Mouse (Mus musculus): ENCODE data around the gene Kcnma1. TPM values are rescaled to one million over a fixed set of nuclear protein-coding genes. Genes with fewer than 3 reads are reported as not detected.

Gene Kcnma1
- polyA plus RNA-seq, 1 experiment from 2014 or later, result 22.1 TPM

GRCm38 (mm10) chr14:23810081-23810480, 204.2 kb downstream of the Kcnma1 start:
- no peak for ATAC-seq (ENCODE audit: low FRiP score)
- Histone ChIP-seq H3K4me3 (replicated peaks) (no peak overlapping the region), H3K36me3 (no peaks in the 10 kb centered on the region), H3K9ac (replicated peaks) (no peak overlapping the region), H3K4me1 (peaks cover 21% of the 10 kb centered on the region), H3K4me2 (no peak overlapping the region), H3K27me3 (replicated peaks) (no peaks in the 10 kb centered on the region), H3K9me3 (replicated peaks) (no peaks in the 10 kb centered on the region), H3K27ac (replicated peaks) (no peak overlapping the region)
- 67% methylated on average over 1 of the region's 1 CpGs for WGBS

DNA sequence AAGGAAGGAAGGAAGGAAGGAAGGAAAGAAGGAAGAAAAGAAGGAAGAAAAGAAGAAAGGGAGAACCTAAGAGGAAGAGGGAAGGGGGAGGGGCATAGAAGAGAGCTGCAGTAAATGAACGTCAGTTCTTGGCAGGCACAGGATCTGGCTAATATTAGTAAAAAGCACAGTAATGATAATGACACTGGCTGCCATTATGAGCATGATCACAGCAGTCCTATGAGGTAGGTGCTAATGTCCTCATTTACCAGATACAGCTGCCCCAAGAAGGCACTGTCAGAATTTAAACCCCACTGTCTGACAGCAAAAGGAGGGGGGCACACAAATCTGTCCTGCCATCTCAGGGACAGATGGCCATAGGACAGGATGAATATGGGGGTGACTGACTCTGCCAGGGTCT, 205.2 kb downstream of the Kcnma1 start:
- no peak for ATAC-seq (ENCODE audit: low FRiP score)
- Histone ChIP-seq H3K9me3 (replicated peaks) (no peaks in the 10 kb centered on the region), H3K9ac (replicated peaks) (no peak overlapping the region), H3K36me3 (no peaks in the 10 kb centered on the region), H3K4me1 (peaks cover 23% of the 10 kb centered on the region), H3K27ac (replicated peaks) (no peak overlapping the region), H3K4me2 (no peak overlapping the region), H3K27me3 (replicated peaks) (no peaks in the 10 kb centered on the region), H3K4me3 (replicated peaks) (no peak overlapping the region)
- WGBS, result 14% methylated on average over 1 of the region's 1 CpGs

GRCm38 (mm10) chr14:23806378-23806777, 207.9 kb downstream of the Kcnma1 start:
- Histone ChIP-seq H3K9me3 (replicated peaks) (no peaks in the 10 kb centered on the region), H3K4me2 (no peak overlapping the region), H3K36me3 (no peaks in the 10 kb centered on the region), H3K27ac (replicated peaks) (no peak overlapping the region), H3K4me3 (replicated peaks) (no peak overlapping the region), H3K4me1 (peaks cover 23% of the 10 kb centered on the region), H3K9ac (replicated peaks) (no peak overlapping the region), H3K27me3 (replicated peaks) (no peaks in the 10 kb centered on the region)
- 10% methylated on average over 2 of the region's 2 CpGs for WGBS
- peak; percentile 74 for ATAC-seq (ENCODE audit: low FRiP score)

- no peak overlapping the region for H3K27ac ChIP-seq (replicated peaks)
- no peak overlapping the region for H3K4me2 ChIP-seq
- H3K9me3 ChIP-seq (replicated peaks), result no peaks in the 10 kb centered on the region
- no peak for ATAC-seq (ENCODE audit: low FRiP score)
- 96% methylated on average over 7 of the region's 7 CpGs for WGBS
- H3K4me3 ChIP-seq (replicated peaks), result no peak overlapping the region
- H3K27me3 ChIP-seq (replicated peaks), result no peaks in the 10 kb centered on the region
- H3K9ac ChIP-seq (replicated peaks), result no peak overlapping the region
- no peaks in the 10 kb centered on the region for H3K36me3 ChIP-seq
- peaks cover 19% of the 10 kb centered on the region for H3K4me1 ChIP-seq
Measured at GRCm38 (mm10) chr14:23796878-23797277, 217.4 kb downstream of the Kcnma1 start.

DNA sequence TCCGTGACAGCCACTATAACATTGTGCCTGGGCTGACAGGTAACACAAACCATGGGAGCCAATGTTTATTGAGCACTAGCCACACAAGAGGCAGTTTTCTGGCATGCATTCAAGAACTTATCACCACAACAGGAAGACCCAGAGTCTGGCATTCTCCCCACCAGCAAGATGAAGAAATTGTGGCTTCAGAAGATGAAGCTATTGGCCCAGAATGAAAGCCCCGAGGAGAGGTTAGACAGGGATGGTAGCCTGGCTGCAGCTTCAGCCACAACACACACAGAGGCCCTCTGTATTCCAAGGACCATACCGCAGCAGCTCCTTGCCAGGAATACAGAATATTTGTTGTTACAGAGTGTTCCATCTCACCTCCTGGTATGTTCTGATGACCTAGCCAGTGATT, 221.6 kb downstream of the Kcnma1 start:
- ATAC-seq (ENCODE audit: low FRiP score), result no peak
- 65% methylated on average over 3 of the region's 3 CpGs for WGBS
- Histone ChIP-seq H3K9me3 (replicated peaks) (no peaks in the 10 kb centered on the region), H3K27me3 (replicated peaks) (no peaks in the 10 kb centered on the region), H3K27ac (replicated peaks) (no peak overlapping the region), H3K4me1 (peaks cover 26% of the 10 kb centered on the region), H3K36me3 (no peaks in the 10 kb centered on the region), H3K4me2 (no peak overlapping the region), H3K9ac (replicated peaks) (no peak overlapping the region), H3K4me3 (replicated peaks) (no peak overlapping the region)

GRCm38 (mm10) chr14:23792076-23792475, 222.2 kb downstream of the Kcnma1 start:
- Histone ChIP-seq H3K27me3 (replicated peaks) (no peaks in the 10 kb centered on the region), H3K27ac (replicated peaks) (no peak overlapping the region), H3K4me3 (replicated peaks) (no peak overlapping the region), H3K9me3 (replicated peaks) (no peaks in the 10 kb centered on the region), H3K4me1 (peaks cover 26% of the 10 kb centered on the region), H3K9ac (replicated peaks) (no peak overlapping the region), H3K36me3 (no peaks in the 10 kb centered on the region), H3K4me2 (no peak overlapping the region)
- ATAC-seq (ENCODE audit: low FRiP score), result no peak
- 68% methylated on average over 3 of the region's 3 CpGs for WGBS

- no peak overlapping the region for H3K4me2 ChIP-seq
- H3K36me3 ChIP-seq, result no peaks in the 10 kb centered on the region
- WGBS, result 52% methylated on average over 13 of the region's 13 CpGs
- no peak for ATAC-seq (ENCODE audit: low FRiP score)
- no peak overlapping the region for H3K4me3 ChIP-seq (replicated peaks)
- peaks cover 28% of the 10 kb centered on the region for H3K4me1 ChIP-seq
- H3K9ac ChIP-seq (replicated peaks), result no peak overlapping the region
- H3K27me3 ChIP-seq (replicated peaks), result no peaks in the 10 kb centered on the region
- no peaks in the 10 kb centered on the region for H3K9me3 ChIP-seq (replicated peaks)
- H3K27ac ChIP-seq (replicated peaks), result no peak overlapping the region
Measured at GRCm38 (mm10) chr14:23791261-23791691, 223.0 kb downstream of the Kcnma1 start.

DNA sequence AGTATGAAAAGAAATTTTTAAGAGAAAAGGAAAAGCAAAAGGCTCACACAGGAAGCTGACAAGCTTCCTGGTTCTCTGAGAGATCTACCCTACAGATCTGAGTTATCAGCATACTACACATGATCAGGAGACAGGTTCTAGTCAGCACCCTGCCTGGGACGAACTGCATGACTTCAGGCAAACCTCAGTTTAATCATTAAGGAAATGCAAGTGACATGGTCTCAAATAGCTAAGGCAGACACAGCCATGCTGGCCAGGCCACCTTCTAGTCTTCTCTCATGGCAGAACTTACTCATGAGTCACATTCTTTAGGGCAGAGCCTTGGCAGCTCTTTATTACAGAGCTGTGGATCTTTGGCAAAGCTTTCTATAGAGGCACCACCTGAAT, 227.6 kb downstream of the Kcnma1 start:
- Histone ChIP-seq H3K27me3 (replicated peaks) (no peaks in the 10 kb centered on the region), H3K9ac (replicated peaks) (no peak overlapping the region), H3K4me3 (replicated peaks) (no peak overlapping the region), H3K36me3 (no peaks in the 10 kb centered on the region), H3K4me2 (no peak overlapping the region), H3K27ac (replicated peaks) (0 out of 2 replicates have a peak overlapping the region, but pooled peaks have one; percentile 46), H3K4me1 (peaks cover 23% of the 10 kb centered on the region), H3K9me3 (replicated peaks) (no peaks in the 10 kb centered on the region)
- 44% methylated on average over 1 of the region's 1 CpGs for WGBS
- ATAC-seq (ENCODE audit: low FRiP score), result no peak

DNA sequence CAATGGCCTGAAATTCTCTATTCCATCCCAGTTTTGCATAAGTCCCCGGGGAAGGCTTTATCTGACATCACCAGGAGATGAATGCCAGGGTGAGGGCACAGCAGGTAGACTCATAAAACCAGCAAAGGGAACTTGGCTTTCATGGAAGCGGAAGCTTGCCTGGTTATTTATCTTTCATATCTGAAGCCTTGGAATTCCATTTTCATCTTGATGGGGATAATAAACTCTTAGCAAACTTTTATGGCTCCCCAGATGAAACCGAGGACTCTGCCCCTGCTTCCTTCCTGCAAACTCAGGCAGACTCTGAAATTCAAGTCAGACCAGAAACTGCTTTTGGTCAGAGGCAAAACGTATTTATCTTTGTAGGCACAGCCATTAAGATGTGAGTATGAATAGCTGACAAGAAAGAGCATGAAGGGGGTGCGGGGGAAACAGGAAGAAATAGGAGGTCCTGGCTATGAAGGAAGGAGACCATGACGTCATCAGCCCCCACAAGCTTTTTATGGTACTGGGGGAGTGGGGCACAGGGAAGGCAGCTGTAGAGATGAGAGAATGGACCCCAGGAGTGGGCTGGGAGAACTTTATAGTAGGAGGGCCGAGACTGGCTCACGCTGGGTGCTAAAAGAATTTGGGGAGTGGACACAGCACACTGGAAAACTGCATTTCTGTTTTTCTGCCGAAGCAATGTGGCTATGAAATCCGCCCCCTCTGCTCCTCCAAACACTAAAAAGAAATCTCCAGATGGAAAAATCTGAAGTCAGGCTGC, 228.2 kb downstream of the Kcnma1 start:
- H3K4me1 ChIP-seq, result peaks cover 19% of the 10 kb centered on the region
- no peaks in the 10 kb centered on the region for H3K27me3 ChIP-seq (replicated peaks)
- 29% methylated on average over 10 of the region's 10 CpGs for WGBS
- H3K9me3 ChIP-seq (replicated peaks), result no peaks in the 10 kb centered on the region
- peak overlapping the region; percentile 20; the same call in 1 of the 2 replicates for H3K4me2 ChIP-seq
- no peak overlapping the region for H3K4me3 ChIP-seq (replicated peaks)
- no peak for ATAC-seq (ENCODE audit: low FRiP score)
- no peak overlapping the region for H3K9ac ChIP-seq (replicated peaks)
- H3K27ac ChIP-seq (replicated peaks), result 0 out of 2 replicates have a peak overlapping the region, but pooled peaks have one; percentile 46
- no peaks in the 10 kb centered on the region for H3K36me3 ChIP-seq

DNA sequence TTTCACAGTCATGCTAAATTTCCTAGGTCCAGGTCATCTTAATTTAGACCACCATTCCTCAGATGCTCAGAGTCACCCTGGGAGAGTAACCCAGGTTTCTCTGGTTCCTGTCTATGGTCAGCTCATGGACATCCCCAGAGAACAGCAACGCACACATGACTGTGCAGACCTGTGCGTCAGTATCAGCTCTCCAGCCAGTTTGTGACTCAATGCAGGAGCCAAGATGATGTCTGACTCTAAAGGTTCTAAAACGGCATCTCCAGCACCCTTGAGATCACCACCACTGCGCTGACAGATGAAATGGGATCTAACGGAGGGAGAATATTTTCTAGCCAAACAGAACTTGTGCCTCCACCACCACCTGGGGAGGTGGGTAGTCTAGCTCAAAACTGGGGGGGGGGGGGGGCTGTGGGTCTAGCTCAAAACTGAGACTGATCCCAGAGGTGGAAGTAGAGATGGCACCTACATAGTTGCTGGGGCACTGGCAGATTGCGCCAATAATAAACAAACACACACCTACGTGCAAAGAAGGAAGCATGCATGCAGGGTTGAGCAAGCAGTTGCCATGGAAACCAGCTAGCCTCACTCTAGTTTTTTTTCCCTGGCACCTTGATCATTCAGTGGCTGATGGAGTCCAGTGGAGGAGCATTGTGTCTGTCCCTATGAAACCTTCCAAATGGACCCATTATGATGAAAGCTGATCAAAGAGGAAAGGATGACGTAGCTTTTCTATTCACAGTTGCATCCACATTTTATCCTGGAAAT, 231.3 kb downstream of the Kcnma1 start:
- Histone ChIP-seq H3K9ac (replicated peaks) (no peak overlapping the region), H3K27ac (replicated peaks) (peak overlapping the region; percentile 15; the same call in 1 of the 2 replicates), H3K4me1 (peaks cover 19% of the 10 kb centered on the region), H3K27me3 (replicated peaks) (no peaks in the 10 kb centered on the region), H3K9me3 (replicated peaks) (no peaks in the 10 kb centered on the region), H3K4me2 (no peak overlapping the region), H3K36me3 (no peaks in the 10 kb centered on the region), H3K4me3 (replicated peaks) (no peak overlapping the region)
- 55% methylated on average over 8 of the region's 8 CpGs for WGBS
- 0 out of 2 replicates have a peak, but pooled peaks have one; percentile 35 for ATAC-seq (ENCODE audit: low FRiP score)

DNA sequence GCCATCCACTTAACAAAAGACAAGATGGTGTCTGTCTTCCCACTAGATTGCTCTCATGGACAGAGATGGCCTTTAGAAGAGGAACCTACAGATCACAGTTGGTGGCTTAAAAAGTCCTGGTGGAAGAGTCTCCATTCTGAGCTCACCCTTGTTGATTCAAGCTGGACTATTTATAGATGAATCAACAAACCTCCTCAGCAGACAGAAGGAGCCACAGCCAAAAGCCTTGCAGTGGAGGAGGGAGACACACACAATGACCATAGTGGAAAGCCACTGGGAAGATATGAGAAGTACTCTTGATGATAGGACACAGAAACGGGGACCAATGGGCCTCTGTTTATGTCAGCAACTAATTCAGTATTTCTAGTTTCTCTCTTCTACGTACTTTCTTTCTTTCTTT, 239.7 kb downstream of the Kcnma1 start:
- Histone ChIP-seq H3K4me2 (no peak overlapping the region), H3K4me1 (no peaks in the 10 kb centered on the region), H3K27ac (replicated peaks) (no peak overlapping the region), H3K4me3 (replicated peaks) (no peak overlapping the region), H3K36me3 (no peaks in the 10 kb centered on the region), H3K27me3 (replicated peaks) (no peaks in the 10 kb centered on the region), H3K9ac (replicated peaks) (no peak overlapping the region), H3K9me3 (replicated peaks) (no peaks in the 10 kb centered on the region)
- no peak for ATAC-seq (ENCODE audit: low FRiP score)
- WGBS, result 87% methylated on average over 2 of the region's 2 CpGs

GRCm38 (mm10) chr14:23772685-23773084, 241.6 kb downstream of the Kcnma1 start:
- Histone ChIP-seq H3K4me1 (no peaks in the 10 kb centered on the region), H3K4me2 (no peak overlapping the region), H3K4me3 (replicated peaks) (no peak overlapping the region), H3K9me3 (replicated peaks) (no peaks in the 10 kb centered on the region), H3K9ac (replicated peaks) (no peak overlapping the region), H3K36me3 (no peaks in the 10 kb centered on the region), H3K27me3 (replicated peaks) (no peaks in the 10 kb centered on the region), H3K27ac (replicated peaks) (no peak overlapping the region)
- ATAC-seq (ENCODE audit: low FRiP score), result no peak
- WGBS, result 85% methylated on average over 3 of the region's 3 CpGs

Measured in neural tube, embryonic 15.5 days (tissue).